Mouse (Mus musculus) MEL (cell line): ENCODE results near the gene Jmy.

ENCODE experiments used
- CTCF ChIP-seq, 3 experiments: IDR thresholded peaks in 2 of 3; conservative IDR thresholded peaks in 1 of 3; 2 replicates each; pipeline ENCODE4 v1.5.1; 2011 to 2012; ENCODE audit warnings: low read length in 3 of 3, low read depth in 2 of 3, mild to moderate bottlenecking in 2 of 3, improper control_type of control experiment in 1 of 3, inconsistent platforms in 1 of 3, mixed read lengths in 1 of 3, moderate library complexity in 1 of 3; ENCODE audit not compliant: control insufficient read depth in 1 of 3, insufficient read depth in 1 of 3, poor library complexity in 1 of 3, severe bottlenecking in 1 of 3
- ELF1 ChIP-seq: IDR thresholded peaks from 2 replicates; pipeline ENCODE4 v1.6.1; 2014; ENCODE audit warnings: low read depth, mild to moderate bottlenecking, inconsistent platforms, low read length, improper control_type of control experiment, moderate library complexity
- HCFC1 ChIP-seq: IDR thresholded peaks from 2 replicates; pipeline ENCODE4 v1.6.1; 2012; ENCODE audit warnings: low read depth, mild to moderate bottlenecking, inconsistent platforms, low read length, improper control_type of control experiment, moderate library complexity
- MAFK ChIP-seq: IDR thresholded peaks from 2 replicates; pipeline ENCODE4 v1.6.1; 2011; ENCODE audit warnings: low read depth, mild to moderate bottlenecking, low read length, improper control_type of control experiment, borderline replicate concordance
- MAX ChIP-seq: IDR thresholded peaks from 2 replicates; pipeline ENCODE4 v1.6.1; 2011; ENCODE audit warnings: low read length, improper control_type of control experiment

DNA sequence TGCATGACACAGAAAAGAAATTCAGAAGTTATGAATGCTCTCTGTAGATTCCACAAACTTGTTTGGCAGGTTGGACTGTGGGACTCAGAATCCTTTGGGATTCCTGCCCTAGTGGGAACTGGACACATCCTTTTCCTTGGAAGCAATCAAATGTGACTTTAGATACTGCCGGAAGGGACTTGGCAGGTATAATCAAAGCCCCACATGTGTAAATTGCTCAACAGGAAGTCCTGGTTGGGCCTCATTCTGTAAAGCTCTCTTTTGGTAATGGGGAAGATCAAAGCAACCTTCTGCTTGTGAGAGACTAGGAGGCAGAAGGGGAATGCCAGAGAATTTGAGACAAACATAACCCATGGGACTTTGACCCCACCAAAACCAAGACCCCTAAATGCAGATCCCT is 46.4 kb upstream of the Jmy start:
- no peak for TF ChIP-seq MAX
- no peak for TF ChIP-seq CTCF (IDR thresholded peaks at IDR 0.05 in 2 of 3, conservative IDR thresholded peaks at IDR 0.05 in 1 of 3; ENCODE audit: control insufficient read depth in 1 of 3, insufficient read depth in 1 of 3, low read depth in 2 of 3, low read length in 3 of 3, poor library complexity in 1 of 3, severe bottlenecking in 1 of 3)
- TF ChIP-seq ELF1 = no peak
- no peak for TF ChIP-seq MAFK
- TF ChIP-seq HCFC1 = no peak
